Mouse (Mus musculus) ES-E14 (cell line): ENCODE data around the gene Osbpl10. TPM values are rescaled to one million over a fixed set of nuclear protein-coding genes. Genes with fewer than 3 reads are reported as not detected.

Experiments used
- DNase-seq: peaks from one replicate; pipeline ENCODE4 v3.0.0-alpha.2; 2013; ENCODE audit warnings: low read depth, low spot score
- H3K27ac ChIP-seq: 2 replicates; pipeline ENCODE4 v1.5.1; 2012; ENCODE audit warnings: low read depth, mild to moderate bottlenecking, low read length, moderate library complexity, mixed read lengths; ENCODE audit not compliant: poor library complexity, insufficient read depth, severe bottlenecking
- H3K36me3 ChIP-seq: 2 replicates; pipeline ENCODE4 v1.6.1; 2012; ENCODE audit warnings: mild to moderate bottlenecking, low read length, moderate library complexity, mixed read lengths; ENCODE audit not compliant: control insufficient read depth, poor library complexity, insufficient read depth, severe bottlenecking
- H3K4me1 ChIP-seq, 2 experiments: fragments of 150-350 bp in 1 of 2; sonication (generic) in 1 of 2; 2 replicates each; pipeline ENCODE4 v1.6.1; 2012; ENCODE audit warnings: low read length in 2 of 2, mild to moderate bottlenecking in 1 of 2, mixed read lengths in 1 of 2; ENCODE audit not compliant: control insufficient read depth in 2 of 2, insufficient read depth in 2 of 2, poor library complexity in 1 of 2
- H3K4me3 ChIP-seq, 2 experiments: fragments of 150-350 bp in 1 of 2; sonication (generic) in 1 of 2; 2 replicates each; pipeline ENCODE4 v1.5.1; 2012; ENCODE audit warnings: low read length in 2 of 2, low read depth in 1 of 2, mild to moderate bottlenecking in 1 of 2, mixed read lengths in 1 of 2; ENCODE audit not compliant: insufficient read depth in 1 of 2, poor library complexity in 1 of 2, severe bottlenecking in 1 of 2
- H3K9ac ChIP-seq: 2 replicates; pipeline ENCODE4 v1.6.1; 2012; ENCODE audit warnings: low read depth, mild to moderate bottlenecking, low read length, mixed read lengths; ENCODE audit not compliant: poor library complexity, insufficient read depth, severe bottlenecking
- H3K9me3 ChIP-seq: fragments of 150-350 bp; sonication (generic); 2 replicates; pipeline ENCODE4 v1.6.1; 2012; ENCODE audit warnings: low read depth, mild to moderate bottlenecking, low read length; ENCODE audit not compliant: control insufficient read depth, insufficient read depth
- CHD2 ChIP-seq: IDR thresholded peaks from 2 replicates; pipeline ENCODE4 v1.6.1; 2014; ENCODE audit warnings: mild to moderate bottlenecking, low read depth, low read length, inconsistent platforms
- HCFC1 ChIP-seq: IDR thresholded peaks from 2 replicates; pipeline ENCODE4 v1.6.1; 2012; ENCODE audit warnings: low read length, inconsistent platforms, borderline replicate concordance; ENCODE audit not compliant: insufficient read depth
- MAFK ChIP-seq: IDR thresholded peaks from 2 replicates; pipeline ENCODE4 v1.6.1; 2014; ENCODE audit warnings: mild to moderate bottlenecking, low read depth, low read length, inconsistent platforms; ENCODE audit not compliant: insufficient read depth
- ZC3H11A ChIP-seq: IDR thresholded peaks from 2 replicates; pipeline ENCODE4 v1.6.1; 2012; ENCODE audit warnings: low read depth, mild to moderate bottlenecking, inconsistent platforms, low read length, borderline replicate concordance
- ZNF384 ChIP-seq: IDR thresholded peaks from 2 replicates; pipeline ENCODE4 v1.6.1; 2012; ENCODE audit warnings: low read depth, low read length, inconsistent platforms
- in situ Hi-C, 2 experiments: fragments of 600-800 bp; cut with MboI; formaldehyde crosslinking; loops; one replicate each; pipeline ENCODE4 v1.15.1; 2025; ENCODE audit warnings: low sequenced_read_pairs in 2 of 2, inconsistent platforms in 1 of 2; ENCODE audit not compliant: unreplicated experiment in 2 of 2
- total RNA-seq: library from RNA; depleted of rRNA; stranded (reverse); fragments of 300-350 nt; gene quantifications from 2 replicates; pipeline ENCODE4 v1.2.3, GENCODE M21; 2012

The Osbpl10 gene
- total RNA-seq, 1 experiment, result 15.2 TPM

- in situ Hi-C loops, result no loop called here
- TF ChIP-seq ZNF384 (no peak), MAFK (no peak), ZC3H11A (no peak), HCFC1 (no peak), CHD2 (no peak)
Measured at GRCm38 (mm10) chr9:115042971-115043706, 64.8 kb downstream of the Osbpl10 start.

DNA sequence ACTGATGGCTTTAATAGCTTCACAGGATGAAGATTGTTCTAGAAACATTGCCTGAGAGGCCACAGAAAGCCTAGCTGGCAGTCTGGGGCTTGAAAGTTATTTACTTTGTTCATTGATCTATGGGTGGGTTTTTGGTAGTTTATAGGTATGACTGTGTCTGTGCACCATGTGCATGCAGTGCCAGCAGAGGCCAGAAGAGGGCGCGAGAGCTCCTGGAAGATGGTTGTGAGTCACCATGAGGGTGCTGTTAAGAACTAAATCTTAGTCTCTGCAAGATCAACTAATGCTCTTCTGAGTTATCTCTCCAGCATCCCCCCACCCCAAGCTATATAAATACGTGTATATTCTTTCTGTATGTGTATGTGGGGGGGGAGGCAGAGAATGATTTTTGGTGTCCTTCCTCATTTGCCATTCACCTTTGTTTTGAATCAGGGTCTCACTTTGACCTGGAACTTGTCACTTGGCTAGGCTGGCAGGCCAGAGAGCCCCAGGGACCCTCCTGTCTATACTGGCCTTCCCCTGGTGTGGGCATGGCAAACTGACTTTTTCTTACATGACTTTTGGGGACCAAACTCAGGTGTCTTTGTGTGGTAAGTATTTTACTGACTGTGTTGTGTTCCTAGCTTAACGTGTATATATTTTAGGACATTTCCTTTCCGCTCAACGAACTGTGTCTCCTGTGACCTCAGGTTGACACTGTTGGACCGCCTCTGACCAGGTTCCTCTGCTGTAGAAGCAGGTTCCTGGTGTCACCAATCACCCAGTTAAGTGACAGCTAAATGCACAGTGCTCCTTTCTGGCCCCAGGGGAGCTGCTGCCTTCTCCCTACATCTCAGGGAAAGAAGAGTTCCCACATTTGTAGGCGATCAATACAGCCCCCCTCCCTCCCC, 65.8 kb downstream of the Osbpl10 start:
- Histone ChIP-seq H3K4me1 (peaks cover 8 to 19% of the 10 kb centered on the region in 2 experiments), H3K36me3 (no peaks in the 10 kb centered on the region), H3K4me3 (no peak overlapping the region; a peak in 1 of 4 replicates), H3K9me3 (no peaks in the 10 kb centered on the region), H3K9ac (peak overlapping the region; percentile 20; the same call in 1 of the 2 replicates), H3K27ac (no peak overlapping the region; the same call in 1 of the 2 replicates)
- DNase-seq, result no peak
- TF ChIP-seq ZNF384 (no peak), ZC3H11A (no peak), MAFK (no peak), HCFC1 (no peak), CHD2 (no peak)
- in situ Hi-C loops, result no loop called here

More at GRCm38 (mm10) chr9:115042971-115043706, 64.8 kb downstream of the Osbpl10 start:
- DNase-seq, result no peak
- no peaks in the 10 kb centered on the region for H3K36me3 ChIP-seq
- H3K9me3 ChIP-seq, result no peaks in the 10 kb centered on the region
- peak overlapping the region; percentile 28; the same call in 1 of the 2 replicates for H3K9ac ChIP-seq
- H3K27ac ChIP-seq, result peak overlapping the region; percentile 64
- H3K4me3 ChIP-seq, result peak overlapping the region in 1 of 2 experiments; percentile 8; a peak in 1 of 4 replicates
- peaks cover 6 to 16% of the 10 kb centered on the region in 2 experiments for H3K4me1 ChIP-seq

GRCm38 (mm10) chr9:115045087-115045800, 66.9 kb downstream of the Osbpl10 start:
- Histone ChIP-seq H3K27ac (no peak overlapping the region), H3K4me1 (peaks cover 4 to 15% of the 10 kb centered on the region in 2 experiments; a peak in 1 of 4 replicates), H3K4me3 (no peak overlapping the region), H3K36me3 (no peaks in the 10 kb centered on the region), H3K9ac (no peak overlapping the region; the same call in 1 of the 2 replicates), H3K9me3 (no peaks in the 10 kb centered on the region)
- no peak for TF ChIP-seq MAFK
- DNase-seq, result no peak
- in situ Hi-C loops, result no loop called here

GRCm38 (mm10) chr9:115046701-115047100, 68.3 kb downstream of the Osbpl10 start:
- in situ Hi-C loops, result no loop called here
- no peaks in the 10 kb centered on the region for H3K36me3 ChIP-seq
- H3K4me3 ChIP-seq, result no peak overlapping the region
- no peak overlapping the region for H3K27ac ChIP-seq
- no peak overlapping the region for H3K9ac ChIP-seq
- peaks cover 4 to 15% of the 10 kb centered on the region in 2 experiments; a peak in 1 of 4 replicates for H3K4me1 ChIP-seq
- no peaks in the 10 kb centered on the region for H3K9me3 ChIP-seq
- TF ChIP-seq HCFC1, result no peak
- TF ChIP-seq MAFK, result no peak
- TF ChIP-seq ZNF384, result no peak
- TF ChIP-seq CHD2, result no peak
- no peak for DNase-seq
